Mouse (Mus musculus) cerebellum, adult 2 months (tissue): Measurements from ENCODE around the gene Herc4. TPM values are rescaled to one million over a fixed set of nuclear protein-coding genes. Genes with fewer than 3 reads are reported as not detected.

Experiments used
- DNase-seq, 2 experiments: peaks; one replicate each; pipeline ENCODE4 v3.0.0; 2021
- H3K27ac ChIP-seq: fragments of 200-500 bp; 2 replicates; pipeline ENCODE4 v1.5.1; 2012; ENCODE audit warnings: low read length, control low read depth, inconsistent platforms; ENCODE audit not compliant: insufficient read depth
- H3K27me3 ChIP-seq: fragments of 200-500 bp; 2 replicates; pipeline ENCODE4 v1.6.1; 2012; ENCODE audit warnings: inconsistent platforms, mild to moderate bottlenecking, low read length, moderate library complexity; ENCODE audit not compliant: control insufficient read depth, insufficient read depth
- H3K4me1 ChIP-seq: fragments of 200-500 bp; 2 replicates; pipeline ENCODE4 v1.6.1; 2011; ENCODE audit warnings: low read length; ENCODE audit not compliant: control insufficient read depth, insufficient read depth
- H3K4me3 ChIP-seq: fragments of 200-500 bp; replicated peaks from 2 replicates; pipeline ENCODE3; 2011; ENCODE audit warnings: mild to moderate bottlenecking, low read depth, low read length, control low read depth; ENCODE audit not compliant: insufficient read depth
- CTCF ChIP-seq: fragments of 200-500 bp; IDR thresholded peaks from 2 replicates; pipeline ENCODE4 v1.5.1; 2011; ENCODE audit warnings: low read depth, mild to moderate bottlenecking, control low read depth, low read length, moderate library complexity, borderline replicate concordance; ENCODE audit not compliant: insufficient read depth
- POLR2A ChIP-seq: fragments of 200-500 bp; IDR thresholded peaks from 2 replicates; pipeline ENCODE4 v1.6.1; 2011; ENCODE audit warnings: low read length, control low read depth, borderline replicate concordance; ENCODE audit not compliant: insufficient read depth
- WGBS: fragments of 180-500 bp; shearing (Covaris S2); methylation state at CpG from one replicate; pipeline ENCODE4 v1.1.7; 2018; 5-methylcytosine and 5-hydroxymethylcytosine counted together
- polyA plus RNA-seq: library from polyadenylated mRNA; depleted of rRNA; stranded (reverse); fragments of >200 nt; gene quantifications from 2 replicates; pipeline ENCODE4 v1.2.3, GENCODE M21; 2012

Gene Herc4
- polyA plus RNA-seq, 1 experiment, result 28.2 TPM

- Histone ChIP-seq H3K4me1 (no peaks in the 10 kb centered on the region), H3K27ac (no peak overlapping the region), H3K4me3 (no peak overlapping the region), H3K27me3 (no peaks in the 10 kb centered on the region)
- TF ChIP-seq CTCF (no peak), POLR2A (no peak)
- WGBS, result 85% methylated on average over 7 of the region's 7 CpGs
- DNase-seq, result no peak
These were observed 13.3 kb upstream of the Herc4 start for GRCm38 (mm10) chr10:63230266-63230665.

- no peak for DNase-seq
- no peak overlapping the region for H3K27ac ChIP-seq
- 25% methylated on average over 5 of the region's 5 CpGs for WGBS
These were observed 12.8 kb upstream of the Herc4 start for GRCm38 (mm10) chr10:63230854-63231253.

GRCm38 (mm10) chr10:63231630-63232029, 12.0 kb upstream of the Herc4 start:
- H3K27me3 ChIP-seq, result no peaks in the 10 kb centered on the region
- no peaks in the 10 kb centered on the region for H3K4me1 ChIP-seq
- no peak overlapping the region for H3K27ac ChIP-seq
- no peak for DNase-seq
- TF ChIP-seq CTCF (no peak), POLR2A (no peak)
- WGBS, result 92% methylated on average over 5 of the region's 5 CpGs
- no peak overlapping the region for H3K4me3 ChIP-seq

More at GRCm38 (mm10) chr10:63230854-63231253, 12.8 kb upstream of the Herc4 start:
- H3K4me1 ChIP-seq, result no peaks in the 10 kb centered on the region
- no peak for TF ChIP-seq CTCF
- no peak for TF ChIP-seq POLR2A
- no peak overlapping the region for H3K4me3 ChIP-seq
- no peaks in the 10 kb centered on the region for H3K27me3 ChIP-seq

- H3K27me3 ChIP-seq, result no peaks in the 10 kb centered on the region
- H3K4me1 ChIP-seq, result no peaks in the 10 kb centered on the region
- H3K27ac ChIP-seq, result no peak overlapping the region
- TF ChIP-seq CTCF (no peak), POLR2A (no peak)
- H3K4me3 ChIP-seq, result no peak overlapping the region
- DNase-seq, result no peak
- 84% methylated on average over 5 of the region's 5 CpGs for WGBS
These were observed 9.5 kb upstream of the Herc4 start for GRCm38 (mm10) chr10:63234133-63234532.

GRCm38 (mm10) chr10:63235889-63236288, 7.7 kb upstream of the Herc4 start:
- Histone ChIP-seq H3K27me3 (no peaks in the 10 kb centered on the region), H3K27ac (no peak overlapping the region), H3K4me1 (no peaks in the 10 kb centered on the region), H3K4me3 (no peak overlapping the region)
- no peak for DNase-seq
- 85% methylated on average over 8 of the region's 8 CpGs for WGBS
- TF ChIP-seq POLR2A (no peak), CTCF (no peak)

GRCm38 (mm10) chr10:63236663-63237062, 6.9 kb upstream of the Herc4 start:
- H3K27me3 ChIP-seq, result no peaks in the 10 kb centered on the region
- no peak overlapping the region for H3K4me3 ChIP-seq
- TF ChIP-seq POLR2A, result no peak
- TF ChIP-seq CTCF, result no peak
- no peaks in the 10 kb centered on the region for H3K4me1 ChIP-seq
- no peak for DNase-seq
- WGBS, result 93% methylated on average over 6 of the region's 6 CpGs
- no peak overlapping the region for H3K27ac ChIP-seq

- no peak for DNase-seq
- WGBS, result 74% methylated on average over 2 of the region's 2 CpGs
- Histone ChIP-seq H3K27me3 (no peaks in the 10 kb centered on the region), H3K4me1 (no peaks in the 10 kb centered on the region), H3K4me3 (no peak overlapping the region), H3K27ac (no peak overlapping the region)
- TF ChIP-seq POLR2A (no peak), CTCF (no peak)
These were observed 6.4 kb upstream of the Herc4 start for GRCm38 (mm10) chr10:63237206-63237605.

- DNase-seq, result no peak
- TF ChIP-seq CTCF (no peak), POLR2A (no peak)
- no peak overlapping the region for H3K4me3 ChIP-seq
- no peaks in the 10 kb centered on the region for H3K4me1 ChIP-seq
- 72% methylated on average over 4 of the region's 4 CpGs for WGBS
- H3K27me3 ChIP-seq, result no peaks in the 10 kb centered on the region
- H3K27ac ChIP-seq, result no peak overlapping the region
These were observed 5.5 kb upstream of the Herc4 start for GRCm38 (mm10) chr10:63238090-63238489.
